Mouse (Mus musculus) heart, adult 2 months (tissue): Measurements from ENCODE around the gene Rpl21.

Experiments used
- CTCF ChIP-seq: fragments of 200-600 bp; IDR thresholded peaks from 2 replicates; pipeline ENCODE4 v1.8.1; 2022; ENCODE audit warnings: antibody characterized with exemption, mild to moderate bottlenecking, moderate library complexity
- EP300 ChIP-seq: fragments of 200-500 bp; IDR thresholded peaks from 2 replicates; pipeline ENCODE4 v1.6.1; 2011; ENCODE audit warnings: low read depth, low read length, control low read depth; ENCODE audit not compliant: insufficient read depth
- POLR2A ChIP-seq: fragments of 200-500 bp; IDR thresholded peaks from 2 replicates; pipeline ENCODE4 v1.6.1; 2011; ENCODE audit warnings: mild to moderate bottlenecking, low read depth, low read length, control low read depth; ENCODE audit not compliant: insufficient read depth

DNA sequence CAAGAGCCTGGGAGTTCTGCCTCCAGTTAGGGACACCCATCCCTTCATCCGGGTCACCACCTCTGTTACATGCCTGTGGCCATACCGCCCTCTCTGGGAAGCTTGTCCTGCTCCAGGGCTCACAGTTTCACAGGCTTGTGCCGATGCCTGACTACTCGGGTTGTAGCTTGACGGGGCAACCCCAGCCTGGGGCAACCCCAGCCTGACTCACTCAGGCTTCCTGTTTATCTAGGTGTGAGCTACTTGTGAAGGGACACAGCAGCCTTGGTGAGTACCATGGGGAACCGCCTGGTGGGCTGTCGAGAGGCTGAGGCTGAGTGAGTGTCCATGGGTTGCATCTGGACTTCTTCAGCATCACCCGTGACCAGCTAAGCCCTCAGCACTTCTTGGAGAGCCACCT lies 24.9 kb downstream of the Rpl21 start:
- TF ChIP-seq EP300: no peak
- no peak for TF ChIP-seq CTCF
- no peak for TF ChIP-seq POLR2A
